Mouse (Mus musculus) ES-CJ7 (cell line): ENCODE measurements around the gene Cryaa.
A peak's percentile ranks its signal among the peaks of the same experiment; 100 is the strongest.

Experiments used
- DNase-seq: peaks from one replicate; pipeline ENCODE4 v3.0.0; 2011; ENCODE audit warnings: low read depth, low spot score

The Cryaa gene

GRCm38 (mm10) chr17:31658468-31659185, 19.0 kb upstream of the Cryaa start, which contains the start of gene U2af1:
Gene U2af1 (minus strand): TSS chr17:31658892.
- DNase-seq, result peak; percentile 98

- no peak for DNase-seq
Observed at GRCm38 (mm10) chr17:31660661-31661250, 16.9 kb upstream of the Cryaa start.

GRCm38 (mm10) chr17:31662855-31663254, 14.8 kb upstream of the Cryaa start:
- peak; percentile 72 for DNase-seq

- peak; percentile 82 for DNase-seq
Observed at GRCm38 (mm10) chr17:31664760-31665159, 12.8 kb upstream of the Cryaa start.

- no peak for DNase-seq
Observed at GRCm38 (mm10) chr17:31668306-31668705, 9.3 kb upstream of the Cryaa start.

- no peak for DNase-seq
Observed at GRCm38 (mm10) chr17:31670163-31670562, 7.4 kb upstream of the Cryaa start.

- no peak for DNase-seq
Observed at GRCm38 (mm10) chr17:31671698-31672097, 5.9 kb upstream of the Cryaa start.

- DNase-seq, result no peak
Observed at GRCm38 (mm10) chr17:31672279-31672678, 5.3 kb upstream of the Cryaa start.

- DNase-seq, result no peak
Observed at GRCm38 (mm10) chr17:31674426-31674825, 3.2 kb upstream of the Cryaa start.

- DNase-seq, result no peak
Observed at GRCm38 (mm10) chr17:31680450-31680849, 2.8 kb downstream of the Cryaa start.

- DNase-seq, result peak; percentile 90
Observed at GRCm38 (mm10) chr17:31685514-31686224, 8.1 kb downstream of the Cryaa start.

GRCm38 (mm10) chr17:31686225-31686564, 8.6 kb downstream of the Cryaa start:
- no peak for DNase-seq

- DNase-seq, result no peak
Observed at GRCm38 (mm10) chr17:31688112-31688511, 10.5 kb downstream of the Cryaa start.

GRCm38 (mm10) chr17:31689606-31690005, 12.0 kb downstream of the Cryaa start:
- DNase-seq, result no peak

- DNase-seq, result no peak
Observed at GRCm38 (mm10) chr17:31692918-31693317, 15.3 kb downstream of the Cryaa start.

GRCm38 (mm10) chr17:31693330-31694022, 15.9 kb downstream of the Cryaa start:
- peak; percentile 90 for DNase-seq

- DNase-seq, result no peak
Observed at GRCm38 (mm10) chr17:31694023-31694376, 16.4 kb downstream of the Cryaa start.

GRCm38 (mm10) chr17:31694949-31695348, 17.3 kb downstream of the Cryaa start:
- DNase-seq, result no peak

GRCm38 (mm10) chr17:31695356-31695755, 17.7 kb downstream of the Cryaa start:
- DNase-seq, result peak; percentile 48

GRCm38 (mm10) chr17:31698347-31698746, 20.7 kb downstream of the Cryaa start:
- DNase-seq, result no peak

- no peak for DNase-seq
Observed at GRCm38 (mm10) chr17:31703276-31703980, 25.8 kb downstream of the Cryaa start.
